Mouse (Mus musculus) layer of hippocampus, adult 8-10 months (tissue): ENCODE measurements around the gene G6pc3. TPM values are rescaled to one million over a fixed set of nuclear protein-coding genes. Genes with fewer than 3 reads are reported as not detected.

Experiments
- DNase-seq, 2 experiments: peaks; one replicate each; pipeline ENCODE4 v3.0.0; 2022; ENCODE audit warnings: low spot score in 2 of 2
- total RNA-seq, 4 experiments: library from RNA; stranded (reverse); gene quantifications; 2 replicates each; pipeline ENCODE4 v1.2.4; 2022

Gene G6pc3
- total RNA-seq, 4 experiments from 2014 or later = 66.0 to 74.2 (median 70.4) TPM

- DNase-seq = peak in 1 of 2 experiments; percentile 11
These were observed 28.5 kb downstream of the G6pc3 start for GRCm38 (mm10) chr11:102217876-102218430.

GRCm38 (mm10) chr11:102218783-102219182 lies 29.4 kb downstream of the G6pc3 start:
- peak; percentile 95 for DNase-seq

GRCm38 (mm10) chr11:102219247-102219993 lies 30.0 kb downstream of the G6pc3 start:
- DNase-seq = no peak

DNA sequence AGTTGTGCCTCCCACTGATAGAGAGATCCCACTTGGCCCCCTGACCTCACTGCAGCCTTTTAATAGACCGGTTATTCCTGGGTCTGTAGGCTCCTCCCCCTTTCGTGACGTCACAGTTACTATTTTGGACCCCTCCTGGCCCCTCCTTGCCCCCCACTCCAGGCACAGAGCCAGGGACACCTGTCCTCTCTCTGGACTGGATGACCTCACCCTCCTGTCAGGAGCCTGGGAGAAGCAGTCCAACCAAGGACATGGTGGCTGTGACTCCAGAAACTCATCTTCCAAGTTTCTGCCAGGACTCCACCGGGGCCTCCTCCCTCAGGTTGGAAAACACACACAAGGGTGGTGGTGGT lies 30.6 kb downstream of the G6pc3 start:
- no peak for DNase-seq

- no peak for DNase-seq
These were observed 31.0 kb downstream of the G6pc3 start for GRCm38 (mm10) chr11:102220451-102220850.

DNA sequence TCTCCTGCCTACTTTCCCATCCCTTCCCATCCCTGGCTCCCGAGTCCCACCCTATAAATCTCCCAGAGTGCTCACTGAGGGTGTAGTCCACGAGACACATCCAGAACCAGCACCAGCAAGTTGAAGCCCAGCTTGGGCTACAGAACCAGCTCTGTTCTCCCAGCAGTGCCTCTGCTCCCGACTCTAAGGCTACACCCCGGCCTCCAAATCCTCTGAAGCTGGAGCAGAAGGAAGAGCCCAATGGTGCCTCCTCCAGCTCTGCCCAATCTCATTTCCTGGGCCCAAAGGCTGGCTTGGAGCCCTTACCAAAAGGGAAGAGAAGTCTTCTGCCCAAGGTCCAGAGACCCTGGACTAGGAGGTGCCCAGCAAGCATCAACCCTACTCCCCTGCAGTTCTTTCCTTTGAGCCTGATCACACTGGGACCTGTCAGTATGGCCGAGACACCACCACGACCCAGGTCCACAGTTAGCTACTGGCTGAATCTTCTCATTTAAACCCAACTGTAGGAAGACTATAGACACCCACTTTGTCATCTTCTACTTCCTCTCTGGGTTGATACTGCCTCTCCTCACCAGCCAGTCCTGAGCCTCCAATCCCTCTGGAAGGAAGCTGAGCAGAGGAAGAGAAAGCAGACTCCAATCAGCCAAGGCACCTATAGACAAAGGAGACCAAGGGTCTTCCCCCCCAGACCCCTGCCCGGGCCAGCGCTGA lies 32.0 kb downstream of the G6pc3 start:
- DNase-seq = no peak

DNA sequence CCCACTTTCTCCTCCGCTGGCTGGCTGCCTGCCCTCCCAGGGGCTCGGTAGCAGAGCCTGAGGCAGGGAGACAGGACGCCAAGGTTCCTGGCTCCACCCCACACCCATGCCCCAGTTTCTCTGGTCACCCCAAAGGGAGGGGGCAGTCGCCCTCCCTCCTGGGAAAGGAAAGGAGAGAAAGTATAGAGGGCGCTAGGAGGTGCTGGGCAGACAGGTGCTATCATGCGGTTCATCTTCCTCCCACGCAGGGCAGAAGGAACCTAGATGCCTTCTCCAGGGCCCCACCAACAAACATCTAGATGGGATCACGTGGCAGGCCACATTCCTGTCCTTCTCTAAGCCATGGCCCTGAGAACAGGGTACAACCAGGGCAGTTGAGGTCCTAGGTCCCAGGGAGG lies 32.5 kb downstream of the G6pc3 start:
- no peak for DNase-seq

- DNase-seq = no peak
These were observed 33.7 kb downstream of the G6pc3 start for GRCm38 (mm10) chr11:102223166-102223565.

GRCm38 (mm10) chr11:102224686-102225085 lies 35.3 kb downstream of the G6pc3 start:
- no peak for DNase-seq

- no peak for DNase-seq
These were observed 35.8 kb downstream of the G6pc3 start for GRCm38 (mm10) chr11:102225221-102225620.

DNA sequence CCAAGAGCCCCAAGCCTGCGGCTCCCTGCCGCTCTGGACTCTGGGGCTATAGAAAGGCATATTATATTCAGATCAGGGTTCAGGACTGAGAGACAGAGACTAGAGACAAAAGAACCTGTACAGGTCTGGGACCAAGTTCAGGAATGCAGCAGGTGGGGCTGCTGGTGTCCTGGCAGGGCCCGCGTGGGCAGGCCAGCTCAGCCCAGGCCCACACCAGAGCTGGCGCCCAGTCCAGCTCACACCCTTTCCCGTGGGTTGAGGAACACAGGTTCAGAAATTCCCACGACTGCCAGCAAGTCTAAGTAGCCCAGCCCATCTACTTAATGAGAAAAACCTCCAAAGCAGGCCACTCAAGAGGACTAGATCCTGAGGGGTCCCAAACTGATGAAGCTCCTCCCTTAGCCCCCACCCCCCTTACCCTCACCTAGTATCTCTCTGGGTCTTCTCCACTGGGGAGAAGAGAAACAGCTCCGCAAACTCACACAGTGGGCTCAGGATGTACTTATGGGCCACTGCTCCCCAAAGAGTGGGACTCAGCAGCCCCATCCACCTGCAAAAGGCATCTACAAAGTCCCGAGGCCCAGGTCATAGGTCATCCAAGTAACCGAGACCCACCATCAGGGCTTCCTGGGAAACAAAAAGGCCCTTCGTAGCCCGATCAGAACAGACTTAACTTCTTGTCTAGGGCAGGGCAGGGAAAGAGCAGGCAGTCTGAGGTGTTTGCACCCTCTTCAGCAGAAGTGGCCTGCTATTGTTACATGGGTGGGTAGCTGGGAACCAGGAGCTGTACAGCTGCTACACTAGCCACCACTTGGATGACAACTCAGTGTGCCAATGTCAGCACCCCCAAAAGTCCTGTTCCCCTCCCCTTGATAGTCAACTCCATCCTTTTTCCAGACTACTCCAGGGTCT lies 36.9 kb downstream of the G6pc3 start:
- no peak for DNase-seq

DNA sequence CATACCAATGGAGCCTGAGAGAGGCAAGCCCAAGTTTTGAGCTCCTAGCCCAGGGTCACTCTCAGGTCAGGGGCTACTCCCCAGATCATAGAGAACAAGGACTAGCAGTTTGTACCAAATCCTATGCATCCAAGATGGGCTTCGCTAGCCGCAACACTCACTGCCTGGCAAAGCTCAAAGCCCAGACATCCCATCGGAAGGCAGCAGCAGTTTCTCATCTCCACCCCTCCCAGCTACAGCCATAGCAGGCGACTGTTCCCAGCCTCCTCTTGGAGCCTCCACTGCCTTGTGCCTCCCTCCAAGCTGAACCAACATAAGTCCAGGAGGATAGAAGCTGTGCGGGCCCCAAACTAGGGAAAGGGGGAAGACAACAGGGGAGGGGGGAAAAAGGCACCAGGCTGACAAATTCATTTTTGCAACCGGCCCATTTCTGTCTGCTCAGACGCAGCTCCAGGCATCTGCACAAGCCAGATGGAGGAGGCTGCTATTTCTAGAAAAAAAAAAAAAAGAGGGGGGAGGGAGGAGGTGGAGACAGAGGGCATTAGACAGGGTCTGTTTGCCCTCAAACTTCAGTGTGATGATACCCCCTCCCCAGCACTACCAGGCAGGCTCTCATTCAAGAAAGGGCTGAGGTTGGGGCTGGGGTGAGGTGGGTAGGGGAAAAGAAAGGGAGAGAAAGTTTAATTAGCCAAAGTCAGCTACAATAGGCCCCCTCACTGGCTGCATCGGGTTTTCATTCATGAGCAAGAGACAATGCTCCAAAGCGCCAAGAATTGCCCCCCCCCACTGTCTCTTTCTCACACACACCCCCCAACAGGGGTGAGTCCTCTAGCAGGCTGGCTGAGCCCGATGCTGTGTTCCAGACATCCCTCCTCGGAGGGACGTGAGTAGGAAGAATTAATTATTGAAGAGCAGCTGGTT lies 38.1 kb downstream of the G6pc3 start:
- DNase-seq = no peak

- DNase-seq = no peak
These were observed 38.7 kb downstream of the G6pc3 start for GRCm38 (mm10) chr11:102228191-102228545.

DNA sequence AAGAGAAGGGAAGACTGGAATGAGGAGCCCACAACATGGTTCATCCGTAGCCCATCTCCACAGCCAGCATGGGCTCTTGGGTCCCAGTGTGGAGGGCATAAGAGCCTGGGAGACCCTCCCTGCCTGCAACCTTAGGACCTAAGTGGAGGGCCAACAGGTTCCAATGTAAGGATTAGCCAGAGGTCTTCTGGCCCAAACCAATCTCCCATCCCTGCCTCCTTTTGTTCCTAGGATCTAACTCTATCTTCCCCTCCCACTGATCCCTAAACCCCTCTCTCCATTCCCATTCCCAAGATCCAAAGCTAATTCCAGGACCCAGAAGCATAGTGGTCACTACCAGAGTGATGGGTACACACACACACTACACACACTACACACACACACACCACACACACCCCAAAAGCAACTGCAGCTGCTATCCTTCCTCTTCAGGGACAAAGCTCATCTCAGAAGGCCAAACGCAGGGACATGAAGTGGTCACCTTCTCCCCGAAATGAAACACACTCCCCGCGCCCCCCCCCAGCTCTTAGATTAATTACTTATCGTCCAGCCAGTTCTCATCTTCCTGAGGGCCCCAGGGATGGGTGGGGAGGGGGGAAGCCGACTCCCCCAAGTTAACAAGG lies 39.3 kb downstream of the G6pc3 start:
- DNase-seq = no peak

GRCm38 (mm10) chr11:102229331-102229953 lies 40.0 kb downstream of the G6pc3 start:
- no peak for DNase-seq

GRCm38 (mm10) chr11:102230006-102230741 lies 40.8 kb downstream of the G6pc3 start, which contains the start of gene Hdac5:
Hdac5 (minus strand) TSS chr11:102230166.
- DNase-seq = peak; percentile 97

DNA sequence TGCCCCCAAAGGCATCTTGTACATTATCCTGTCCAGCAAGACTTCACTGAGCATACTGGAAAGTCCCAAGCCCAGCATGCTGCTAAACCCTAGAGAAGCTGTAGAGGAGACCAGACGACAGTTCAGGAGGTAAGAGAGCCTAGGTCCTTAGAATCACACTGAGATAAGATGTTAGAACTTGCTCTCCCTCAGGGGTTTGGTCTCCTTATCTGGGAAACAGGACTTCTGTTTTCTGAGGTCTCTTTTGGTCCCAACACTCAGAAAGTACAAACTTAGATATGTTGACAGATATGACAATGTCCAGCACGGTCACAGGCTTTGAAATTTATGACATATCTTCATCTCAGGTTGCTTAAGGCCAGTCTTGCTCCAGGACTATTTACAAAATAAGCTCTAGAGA lies 46.6 kb downstream of the G6pc3 start:
- no peak for DNase-seq

DNA sequence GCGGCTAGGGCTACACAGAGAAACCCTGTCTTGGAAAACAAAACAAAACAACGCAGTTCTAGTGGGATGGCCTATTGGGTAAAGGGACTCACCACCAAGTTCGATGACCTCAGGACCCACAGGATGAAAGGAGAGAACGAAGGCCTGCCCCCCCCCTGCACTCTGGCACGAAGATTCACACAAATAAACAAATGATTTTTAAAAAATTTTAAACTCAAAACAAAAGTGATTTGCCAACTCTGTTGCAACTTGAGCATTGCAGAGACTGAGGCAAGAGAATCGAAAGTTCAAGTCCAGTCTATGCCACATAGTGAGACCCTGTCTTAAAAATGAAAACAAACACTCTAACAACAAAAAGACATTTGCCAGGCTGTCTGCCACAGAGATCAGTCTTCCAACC lies 51.2 kb downstream of the G6pc3 start:
- no peak for DNase-seq

DNA sequence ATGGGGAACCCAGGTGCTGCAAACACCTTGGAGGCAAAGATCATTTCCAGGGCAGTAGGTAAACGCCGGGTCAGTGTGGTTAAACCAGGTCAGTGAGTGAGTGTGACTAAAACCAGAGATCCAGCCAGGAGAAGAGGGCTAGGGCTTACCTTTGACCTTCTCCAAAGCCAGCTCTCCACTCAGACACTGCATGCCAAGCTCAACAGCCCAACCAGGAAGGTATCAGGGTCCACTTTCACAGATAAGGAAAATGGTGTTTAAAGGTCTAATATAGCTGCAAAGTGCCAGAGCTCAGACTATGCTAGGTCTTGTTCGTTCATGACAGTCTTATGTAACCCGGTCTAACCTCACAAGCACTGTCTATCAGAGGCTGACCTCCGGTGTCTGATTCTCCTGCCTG lies 51.8 kb downstream of the G6pc3 start:
- DNase-seq = no peak
